Mouse (Mus musculus) activated CD4-positive, CD25-positive, alpha-beta regulatory T cell, adult 4 months (primary cell): ENCODE measurements around the gene Glp2r. TPM values are rescaled to one million over a fixed set of nuclear protein-coding genes. Genes with fewer than 3 reads are reported as not detected.

Experiments used
- ATAC-seq: one replicate; pipeline ENCODE4 v1.8.0; 2017
- polyA plus RNA-seq, 2 experiments: library from polyadenylated mRNA; unstranded; fragments of 100-300 nt; shearing (Covaris generic); gene quantifications; one replicate each; pipeline ENCODE4 v1.2.1; 2017

Glp2r gene
- polyA plus RNA-seq, 2 experiments from 2014 or later, result not detected

GRCm38 (mm10) chr11:67727095-67727494 lies 43.9 kb downstream of the Glp2r start:
- no peak for ATAC-seq

DNA sequence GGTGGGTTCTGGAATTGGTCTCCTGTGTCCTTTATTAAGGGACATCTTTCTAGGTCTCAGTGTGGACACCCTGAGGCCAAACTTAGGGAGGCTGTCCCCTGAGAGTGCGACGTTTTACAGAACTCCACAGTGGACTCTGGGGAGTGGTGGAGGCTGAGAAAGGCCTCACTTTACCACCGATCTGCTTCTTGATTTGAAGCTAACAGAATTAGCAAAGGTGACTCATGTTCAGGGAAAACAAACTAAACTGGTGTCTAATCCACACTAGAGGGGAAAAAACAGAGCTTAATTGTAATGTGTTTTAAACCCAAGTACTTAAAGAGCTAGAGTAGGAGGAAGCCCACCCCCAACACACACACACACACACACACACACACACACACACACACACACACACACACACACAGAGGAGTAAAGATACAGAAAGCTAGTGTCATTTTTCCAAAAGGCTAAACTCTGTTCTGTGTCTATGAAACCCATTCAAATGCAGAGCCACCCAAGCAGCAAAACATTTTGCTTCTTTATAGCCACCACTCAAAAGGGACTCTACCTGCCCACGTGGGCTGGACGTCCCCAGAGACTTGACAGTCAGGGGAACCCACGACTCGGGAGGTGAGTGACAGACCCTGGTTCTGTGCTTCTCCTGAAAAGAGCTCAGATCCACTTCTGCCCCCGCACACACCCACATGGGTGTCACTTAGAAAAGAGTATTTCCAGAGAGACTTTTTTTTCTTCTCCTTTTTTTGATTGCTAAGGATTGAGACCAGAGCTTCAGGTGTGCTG lies 47.5 kb downstream of the Glp2r start:
- no peak for ATAC-seq

DNA sequence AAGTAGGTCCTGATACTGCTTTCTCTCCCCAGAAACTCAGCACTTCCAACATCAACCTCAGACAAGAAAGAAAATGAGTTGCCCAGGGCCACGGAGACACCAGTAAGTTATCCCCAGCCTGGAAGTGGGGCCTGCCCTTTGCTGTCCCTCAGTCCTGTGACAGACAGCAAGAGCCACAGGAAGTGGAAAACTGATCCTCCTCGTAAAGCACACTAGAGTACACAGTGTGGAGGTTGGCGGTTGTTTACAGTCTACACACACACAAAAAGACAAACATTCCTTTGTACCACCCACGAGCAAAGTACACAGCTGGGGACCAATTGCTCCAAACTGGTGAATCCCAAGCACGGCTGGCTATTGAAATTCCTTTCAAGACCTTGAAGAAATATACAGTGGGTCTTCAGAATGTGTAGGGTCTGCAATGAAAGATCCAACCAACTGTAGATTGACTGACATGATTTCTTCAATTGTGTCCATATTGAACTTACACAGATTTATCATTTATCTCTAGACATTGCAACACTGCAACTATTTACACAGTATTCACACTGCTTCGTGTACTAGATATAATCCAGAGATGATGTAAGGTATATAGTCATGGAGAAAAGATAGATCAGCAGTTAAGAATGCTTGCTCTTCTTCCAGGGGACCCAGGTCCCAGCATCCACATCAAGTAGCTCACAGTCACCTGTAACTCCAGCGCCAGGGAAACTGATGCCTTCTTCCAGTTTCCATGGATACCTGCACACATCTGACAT lies 48.4 kb downstream of the Glp2r start:
- no peak for ATAC-seq

DNA sequence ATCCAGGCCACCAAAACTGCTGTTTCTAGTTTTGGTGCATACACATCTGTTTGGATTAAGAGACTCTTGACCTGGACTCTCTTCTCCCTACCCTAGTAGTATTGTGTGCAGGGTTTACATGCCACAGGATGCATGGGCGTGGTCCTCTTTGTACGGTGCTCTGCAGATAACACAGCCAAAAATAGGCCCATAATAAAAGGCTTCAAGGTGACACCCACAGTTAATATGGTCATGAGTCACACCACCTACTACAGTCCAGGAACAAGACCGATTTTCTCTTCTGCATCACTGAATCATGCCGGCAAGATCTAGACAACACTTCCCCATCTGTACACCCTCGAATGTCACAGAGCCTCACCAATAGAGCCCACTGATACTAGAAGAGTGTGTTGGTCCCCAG lies 49.5 kb downstream of the Glp2r start:
- ATAC-seq, result no peak

GRCm38 (mm10) chr11:67715382-67715781 lies 55.6 kb downstream of the Glp2r start:
- no peak for ATAC-seq

DNA sequence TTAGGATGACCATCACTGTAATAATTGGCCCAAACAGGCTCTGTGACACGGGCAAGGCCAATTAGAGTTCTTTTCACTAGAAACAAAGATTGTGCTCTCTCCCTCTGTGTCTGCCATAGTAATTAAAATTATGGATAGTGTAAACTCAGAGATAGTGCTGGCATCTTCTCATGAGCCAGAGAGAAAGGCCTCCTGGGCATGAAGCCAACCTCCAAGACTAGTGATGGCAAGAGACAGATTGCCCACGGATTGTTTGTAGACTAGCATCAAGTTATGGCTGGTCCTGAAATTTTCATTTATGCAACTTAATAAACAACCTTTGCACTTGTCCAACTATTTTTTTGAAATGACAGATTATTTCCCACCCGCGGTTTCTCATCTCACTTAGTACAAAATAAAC lies 58.0 kb downstream of the Glp2r start:
- ATAC-seq, result no peak

- no peak for ATAC-seq
These were observed 76.1 kb downstream of the Glp2r start, which contains the start of gene Rcvrn for GRCm38 (mm10) chr11:67694703-67695376. Gene Rcvrn (plus strand): TSS chr11:67695326.

DNA sequence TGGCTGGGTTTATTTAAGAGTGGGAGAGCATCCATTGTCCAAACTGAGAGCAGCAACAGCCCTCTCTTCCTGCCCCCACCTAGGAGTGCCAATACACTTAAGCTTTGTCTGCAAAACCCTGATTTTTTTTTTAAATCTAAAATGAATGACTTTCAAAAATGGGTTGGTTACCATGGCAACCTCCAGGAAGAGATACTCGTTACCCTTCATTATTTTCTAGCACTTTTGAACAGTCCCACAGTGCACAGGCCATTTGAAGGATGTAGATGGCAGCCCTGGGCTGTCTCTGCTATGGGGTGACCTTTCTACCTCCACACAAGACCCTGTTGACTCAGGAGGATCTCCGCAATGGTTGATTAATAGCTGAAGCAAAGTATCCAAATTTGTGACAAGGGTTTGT lies 84.8 kb downstream of the Glp2r start:
- no peak for ATAC-seq

GRCm38 (mm10) chr11:67681871-67682270 lies 89.1 kb downstream of the Glp2r start:
- no peak for ATAC-seq

GRCm38 (mm10) chr11:67679930-67680329 lies 91.0 kb downstream of the Glp2r start:
- no peak for ATAC-seq

DNA sequence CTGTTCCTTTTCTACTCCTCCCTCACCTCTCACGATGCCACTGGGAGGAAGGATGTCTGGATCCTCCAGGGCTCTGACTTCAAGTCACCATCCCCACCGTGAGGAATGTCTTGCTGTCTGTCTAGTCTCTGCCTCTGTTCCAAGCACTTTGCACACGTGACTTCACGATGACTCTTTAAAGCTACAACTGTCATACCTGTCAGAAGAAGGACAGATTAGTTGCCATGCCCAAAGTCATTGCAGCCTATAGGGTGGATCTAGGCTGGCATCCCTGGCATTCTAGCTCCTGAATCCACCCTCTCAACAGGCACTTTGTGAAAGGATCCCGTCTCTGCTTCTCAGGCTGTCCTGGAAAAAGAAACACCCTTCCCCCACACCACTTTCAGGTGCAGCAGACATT lies 91.7 kb downstream of the Glp2r start:
- ATAC-seq, result no peak

DNA sequence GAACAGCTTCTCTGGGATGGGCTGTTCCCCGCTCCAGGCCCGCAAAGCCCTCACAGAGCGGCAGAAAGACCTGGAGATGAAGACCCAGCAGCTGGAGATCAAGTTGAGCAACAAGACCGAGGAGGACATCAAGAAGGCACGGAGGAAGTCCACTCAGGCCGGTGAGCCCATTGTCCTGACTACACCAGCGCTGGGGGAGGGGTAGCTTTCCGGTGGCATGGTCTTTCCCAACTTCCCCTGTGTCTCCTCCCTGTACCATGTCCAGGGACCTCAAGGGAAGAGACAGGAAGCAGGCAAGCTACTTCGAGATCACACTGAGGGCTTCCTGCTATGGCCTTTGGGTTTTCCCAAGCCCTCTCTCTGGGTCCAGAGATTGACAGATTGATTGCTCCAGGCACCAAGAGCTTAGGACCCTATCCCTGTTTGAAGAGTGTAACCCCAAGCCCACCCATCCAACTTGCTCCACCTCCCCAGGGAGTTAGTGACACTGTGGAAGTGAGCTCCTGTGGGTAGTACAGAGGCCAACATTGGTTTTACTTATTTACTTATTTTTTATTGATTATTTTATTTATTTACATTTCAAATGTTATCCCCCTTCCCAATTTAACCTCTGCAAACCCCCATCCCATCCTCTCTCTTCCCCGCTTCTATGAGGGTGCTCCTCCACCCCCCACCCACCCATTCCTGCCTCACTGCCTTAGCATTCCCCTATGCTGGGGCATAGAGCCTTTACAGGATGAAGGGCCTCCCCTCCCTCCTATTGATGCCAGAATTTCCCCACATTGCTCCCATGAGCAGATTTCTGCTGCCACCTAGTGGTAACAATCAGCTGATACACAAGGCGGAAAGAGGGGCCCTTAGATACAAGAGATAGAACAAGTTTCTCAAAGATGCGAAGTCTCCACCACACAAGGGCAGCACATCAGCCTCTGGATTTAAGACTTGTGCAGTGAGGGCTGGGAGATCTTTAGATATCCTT lies 95.1 kb downstream of the Glp2r start:
- no peak for ATAC-seq

GRCm38 (mm10) chr11:67672140-67672539 lies 98.8 kb downstream of the Glp2r start:
- no peak for ATAC-seq

- no peak for ATAC-seq
These were observed 100.9 kb downstream of the Glp2r start for GRCm38 (mm10) chr11:67670031-67670430.

DNA sequence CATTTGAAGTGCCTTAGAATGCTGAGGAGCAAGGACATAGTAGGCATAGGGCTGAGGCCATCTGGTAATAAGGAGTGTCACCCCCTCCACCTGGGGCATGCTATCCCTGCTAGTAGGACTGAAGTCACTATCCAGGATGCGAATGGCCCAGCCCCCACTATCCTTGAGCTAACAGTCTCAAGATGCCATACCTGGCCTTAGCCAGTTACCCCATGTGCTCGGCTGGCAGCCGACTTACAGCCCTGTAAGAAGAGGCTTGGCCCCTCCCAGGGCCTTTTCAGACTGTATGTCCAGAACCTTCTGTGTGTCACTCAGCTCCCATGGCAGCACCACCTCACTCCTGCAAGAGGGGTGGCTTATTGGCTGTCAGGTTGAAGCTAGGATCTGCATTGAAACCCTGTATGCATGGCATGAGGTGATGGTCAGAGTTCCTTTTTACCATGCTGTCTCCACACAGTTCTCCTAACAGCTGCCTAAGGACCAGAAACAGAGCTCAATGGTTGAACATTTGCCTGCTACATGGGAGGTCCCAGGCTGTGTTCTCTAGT lies 102.4 kb downstream of the Glp2r start:
- ATAC-seq, result no peak

GRCm38 (mm10) chr11:67667531-67668332 lies 103.2 kb downstream of the Glp2r start:
- ATAC-seq, result no peak

DNA sequence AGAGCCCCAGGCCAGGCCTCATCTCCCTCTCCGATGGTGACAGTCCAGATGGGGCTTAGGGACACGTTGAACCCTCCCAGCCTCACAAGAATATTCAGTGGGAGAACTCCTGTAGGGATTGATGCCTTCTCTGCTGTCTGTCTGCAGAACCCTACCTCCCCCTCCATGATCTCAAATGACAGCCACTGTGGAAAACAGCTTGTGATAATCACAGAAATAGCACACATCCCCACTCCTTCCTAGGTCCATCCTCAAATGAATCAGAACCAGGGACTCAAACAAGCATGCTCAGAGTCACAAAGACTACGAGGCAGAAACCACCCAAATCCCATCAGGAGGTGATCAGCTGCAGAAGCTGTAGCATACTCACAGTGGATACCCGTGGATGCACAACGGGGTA lies 104.8 kb downstream of the Glp2r start:
- no peak for ATAC-seq

DNA sequence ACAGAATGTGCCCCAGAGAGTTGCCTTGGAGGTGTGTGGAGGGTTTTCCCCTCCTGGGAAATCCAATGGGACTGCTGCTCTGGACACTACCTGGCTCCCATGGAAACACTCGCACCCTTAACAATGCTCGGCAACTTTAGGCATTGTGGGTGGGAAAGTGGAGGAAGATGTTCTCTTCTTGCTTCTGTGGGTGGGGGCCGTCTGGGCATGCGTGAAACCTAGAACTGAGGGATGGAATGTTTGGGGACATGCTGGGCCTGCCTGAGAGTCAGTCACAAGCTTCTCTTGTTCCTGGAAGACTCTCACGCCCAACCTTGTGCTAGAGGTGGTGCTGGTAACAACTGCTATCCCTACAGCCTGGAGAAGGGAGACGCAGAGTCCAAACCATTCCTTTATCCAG lies 106.0 kb downstream of the Glp2r start:
- ATAC-seq, result no peak

GRCm38 (mm10) chr11:67664261-67664660 lies 106.7 kb downstream of the Glp2r start:
- no peak for ATAC-seq

GRCm38 (mm10) chr11:67663437-67663836 lies 107.5 kb downstream of the Glp2r start:
- ATAC-seq, result no peak

- ATAC-seq, result no peak
These were observed 109.5 kb downstream of the Glp2r start for GRCm38 (mm10) chr11:67661465-67661864.
